Mouse (Mus musculus) forebrain, embryonic 12.5 days (tissue): ENCODE data around the gene Hyal1. TPM values are rescaled to one million over a fixed set of nuclear protein-coding genes. Genes with fewer than 3 reads are reported as not detected.
A peak's percentile ranks its signal among the peaks of the same experiment; 100 is the strongest.

Experiments
- ATAC-seq: fragments of 200-750 bp; cut with Nextera tagmentation; 2 replicates; pipeline ENCODE4 v1.8.0; 2017; ENCODE audit warnings: moderate TSS enrichment; ENCODE audit not compliant: low FRiP score
- H3K27ac ChIP-seq: fragments of 300-500 bp; sonication (generic); 2 replicates; pipeline ENCODE4 v1.5.1; 2016; ENCODE audit warnings: mild to moderate bottlenecking
- H3K27me3 ChIP-seq: fragments of 300-500 bp; sonication (generic); 2 replicates; pipeline ENCODE4 v1.6.1; 2016; ENCODE audit warnings: mild to moderate bottlenecking
- H3K36me3 ChIP-seq: fragments of 300-500 bp; sonication (generic); replicated peaks from 2 replicates; pipeline ENCODE4 v1.6.1; 2016; ENCODE audit warnings: mild to moderate bottlenecking
- H3K4me1 ChIP-seq: fragments of 300-500 bp; sonication (generic); 2 replicates; pipeline ENCODE4 v1.6.1; 2016
- H3K4me2 ChIP-seq: fragments of 300-500 bp; sonication (generic); 2 replicates; pipeline ENCODE4 v1.6.1; 2016; ENCODE audit warnings: mild to moderate bottlenecking, moderate library complexity
- H3K4me3 ChIP-seq: fragments of 300-500 bp; sonication (generic); replicated peaks from 2 replicates; pipeline ENCODE4 v1.5.1; 2016; ENCODE audit warnings: mild to moderate bottlenecking
- H3K9ac ChIP-seq: fragments of 300-500 bp; sonication (generic); 2 replicates; pipeline ENCODE4 v1.6.1; 2016; ENCODE audit warnings: mild to moderate bottlenecking
- H3K9me3 ChIP-seq: fragments of 300-500 bp; sonication (generic); 2 replicates; pipeline ENCODE4 v1.6.1; 2016
- WGBS: fragments of 180-500 bp; shearing (Covaris S2); methylation state at CpG from one replicate; pipeline ENCODE4 v1.1.7; 2016; 5-methylcytosine and 5-hydroxymethylcytosine counted together
- polyA plus RNA-seq: library from polyadenylated mRNA; unstranded; fragments of >200 nt; fragmentation: Nextera tagmentation; extraction: Ambion mirVana; gene quantifications from 2 replicates; pipeline ENCODE4 v1.2.1, GENCODE M21; 2016

Hyal1 gene
- polyA plus RNA-seq, 1 experiment from 2014 or later, result 8.4 TPM

DNA sequence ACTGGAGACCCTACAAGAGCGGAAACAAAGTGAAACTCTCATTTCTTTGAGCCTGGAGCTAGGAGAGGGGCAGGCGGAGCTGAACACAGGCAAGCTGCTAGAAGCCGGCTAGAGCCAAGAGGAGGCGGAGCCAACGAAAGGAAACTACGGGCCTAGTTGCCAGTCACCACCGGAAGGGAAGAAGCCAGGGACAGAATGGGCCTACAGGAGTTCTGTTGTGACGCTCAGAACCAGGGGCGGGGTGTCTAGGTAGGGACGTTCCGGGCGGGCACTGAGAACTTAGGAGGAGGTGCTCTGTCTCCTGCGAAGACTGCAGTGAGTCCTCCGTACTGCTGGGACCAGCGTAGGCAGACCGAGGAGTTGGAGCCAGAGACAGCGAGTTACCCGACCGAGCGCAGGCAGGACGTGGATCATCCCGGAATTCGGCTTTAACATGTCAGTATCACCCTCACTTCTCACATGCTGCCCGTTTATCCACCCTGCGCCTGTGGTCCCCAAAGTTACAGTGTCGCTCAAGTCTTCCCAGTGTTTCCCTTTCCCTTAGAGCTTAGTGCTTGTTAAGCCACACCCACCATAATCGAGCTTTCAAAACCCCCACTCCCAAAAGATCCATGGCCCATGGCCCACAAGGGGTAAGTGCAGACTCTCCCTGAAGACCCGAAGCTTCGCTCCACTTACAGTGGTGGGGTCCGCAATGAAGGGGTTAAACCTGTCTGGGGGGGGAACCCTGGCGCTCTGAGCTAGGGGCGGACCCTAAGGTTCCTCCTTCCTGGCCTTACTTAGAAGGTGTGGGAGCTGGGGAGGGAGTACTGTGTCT lies 4.0 kb downstream of the Hyal1 start, which contains the start of gene Hyal3:
Gene Hyal3 (plus strand): TSS at position 318 of the 817 bp plus-strand sequence.
- Histone ChIP-seq H3K9ac (peak within 1 kb of the TSS; percentile 77), H3K27ac (peak within 1 kb of the TSS; percentile 88), H3K4me2 (peak within 1 kb of the TSS; percentile 92), H3K9me3 (no peaks in the 10 kb centered on the region), H3K27me3 (no peaks in the 10 kb centered on the region), H3K4me3 (peak within 1 kb of the TSS; percentile 61), H3K4me1 (peaks cover 49% of the 10 kb centered on the region), H3K36me3 (peaks cover 10% of the 10 kb centered on the region)
- peak; percentile 78 for ATAC-seq
- 1% methylated on average over 32 of the region's 32 CpGs for WGBS

DNA sequence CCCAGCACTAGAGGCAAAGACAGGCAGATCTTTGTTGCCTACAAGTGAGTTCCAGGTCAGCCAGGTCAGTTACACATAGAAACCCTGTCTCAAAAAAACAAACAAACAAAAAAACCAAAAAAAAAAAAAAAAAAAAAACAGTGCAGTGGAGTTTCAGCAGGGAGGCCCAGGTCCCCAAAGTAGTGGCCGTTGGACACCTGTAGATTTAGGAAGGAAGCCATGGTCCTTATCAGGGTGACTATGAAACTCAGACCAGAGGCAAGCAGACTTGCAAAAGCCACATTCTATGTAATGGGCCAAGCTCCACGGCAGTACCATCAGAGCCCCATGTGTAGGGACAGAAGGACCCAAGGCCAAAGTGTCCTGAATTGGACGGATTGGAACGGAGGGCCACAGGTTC lies 4.9 kb downstream of the Hyal1 start:
- H3K9me3 ChIP-seq, result no peaks in the 10 kb centered on the region
- H3K4me3 ChIP-seq, result peak overlapping the region; percentile 61
- peak overlapping the region; percentile 92 for H3K4me2 ChIP-seq
- H3K27me3 ChIP-seq, result no peaks in the 10 kb centered on the region
- H3K27ac ChIP-seq, result no peak overlapping the region
- H3K9ac ChIP-seq, result peak overlapping the region; percentile 77
- 81% methylated on average over 4 of the region's 4 CpGs for WGBS
- H3K36me3 ChIP-seq, result peaks cover 10% of the 10 kb centered on the region
- H3K4me1 ChIP-seq, result peaks cover 42% of the 10 kb centered on the region
- no peak for ATAC-seq

DNA sequence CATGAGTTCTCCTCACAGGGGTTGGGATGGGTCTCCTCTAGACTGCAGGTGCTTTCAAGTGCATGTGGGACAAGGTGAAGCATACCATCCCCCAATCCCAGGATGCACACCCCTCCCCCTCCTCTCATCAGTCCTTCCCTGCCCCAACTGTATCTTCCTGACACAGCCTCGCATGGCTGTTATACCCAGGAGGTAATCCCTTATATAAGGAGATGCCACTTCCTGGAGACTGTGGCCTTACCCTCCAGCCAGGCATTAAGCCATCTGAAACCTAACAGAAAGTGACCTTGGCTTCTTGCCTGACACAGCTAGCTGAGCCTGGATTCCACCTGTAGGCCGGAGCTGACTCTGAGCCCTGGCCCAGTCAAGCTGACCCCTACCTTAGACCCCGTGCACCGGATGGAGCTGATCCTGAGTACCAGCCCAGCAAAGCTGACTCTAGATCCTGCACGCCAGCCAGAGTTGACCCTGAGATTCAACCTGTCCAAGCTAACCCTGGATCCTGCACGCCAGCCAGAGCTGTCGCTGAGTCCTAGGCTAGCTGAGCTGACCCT lies 5.9 kb downstream of the Hyal1 start:
- H3K27ac ChIP-seq, result no peak overlapping the region
- no peak for ATAC-seq
- H3K9me3 ChIP-seq, result no peaks in the 10 kb centered on the region
- no peaks in the 10 kb centered on the region for H3K27me3 ChIP-seq
- no peak overlapping the region for H3K4me3 ChIP-seq
- WGBS, result 89% methylated on average over 7 of the region's 7 CpGs
- no peak overlapping the region for H3K9ac ChIP-seq
- H3K4me1 ChIP-seq, result peaks cover 32% of the 10 kb centered on the region
- H3K36me3 ChIP-seq, result peaks cover 10% of the 10 kb centered on the region
- H3K4me2 ChIP-seq, result no peak overlapping the region

DNA sequence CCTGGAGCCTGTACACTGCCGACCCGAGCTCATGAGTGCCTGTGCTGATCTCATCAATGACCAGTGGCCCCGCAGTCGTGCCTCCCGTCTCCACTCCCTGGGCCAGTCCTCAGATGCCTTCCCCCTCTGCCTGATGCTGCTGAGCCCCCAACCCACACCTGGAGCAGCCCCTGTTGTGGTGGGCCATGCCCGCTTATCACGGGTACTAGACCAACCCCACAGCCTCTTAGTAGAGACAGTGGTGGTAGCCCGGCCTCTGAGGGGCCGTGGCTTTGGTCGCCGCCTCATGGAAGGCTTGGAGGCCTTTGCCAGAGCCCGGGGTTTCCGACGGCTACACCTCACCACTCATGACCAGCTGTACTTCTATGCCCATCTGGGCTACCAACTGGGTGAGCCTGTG lies 6.4 kb downstream of the Hyal1 start:
- Histone ChIP-seq H3K27ac (no peak overlapping the region), H3K4me1 (peaks cover 35% of the 10 kb centered on the region)

DNA sequence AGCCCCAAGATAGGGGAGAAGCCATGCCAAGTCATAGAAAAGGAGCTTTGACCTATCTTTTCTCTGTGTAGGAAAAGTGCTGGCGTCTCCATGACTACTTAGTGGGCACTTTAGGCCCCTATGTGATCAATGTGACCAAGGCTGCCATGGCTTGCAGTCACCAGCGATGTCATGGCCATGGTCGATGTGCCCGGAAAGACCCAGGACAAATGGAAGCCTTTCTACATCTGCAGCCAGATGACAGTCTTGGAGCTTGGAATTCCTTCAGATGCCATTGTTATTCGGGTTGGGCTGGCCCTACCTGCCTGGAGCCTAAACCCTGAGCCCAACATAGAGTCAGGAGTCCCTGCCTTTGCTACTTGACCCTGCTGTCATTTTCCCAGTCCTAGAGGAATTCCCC lies 9.8 kb downstream of the Hyal1 start:
- H3K4me3 ChIP-seq, result no peak overlapping the region
- no peak overlapping the region for H3K27ac ChIP-seq
- H3K4me2 ChIP-seq, result no peak overlapping the region; the same call in 1 of the 2 replicates
- peaks cover 28% of the 10 kb centered on the region for H3K36me3 ChIP-seq
- no peak overlapping the region for H3K9ac ChIP-seq
- 92% methylated on average over 5 of the region's 5 CpGs for WGBS
- H3K4me1 ChIP-seq, result peaks cover 21% of the 10 kb centered on the region
- no peaks in the 10 kb centered on the region for H3K9me3 ChIP-seq
- no peaks in the 10 kb centered on the region for H3K27me3 ChIP-seq
- ATAC-seq, result no peak

More for the DNA sequence above, 6.4 kb downstream of the Hyal1 start:
- H3K4me2 ChIP-seq, result no peak overlapping the region
- no peaks in the 10 kb centered on the region for H3K27me3 ChIP-seq
- ATAC-seq, result no peak
- H3K9me3 ChIP-seq, result no peaks in the 10 kb centered on the region
- H3K4me3 ChIP-seq, result no peak overlapping the region
- WGBS, result 85% methylated on average over 14 of the region's 14 CpGs
- H3K9ac ChIP-seq, result no peak overlapping the region
- peaks cover 10% of the 10 kb centered on the region for H3K36me3 ChIP-seq

DNA sequence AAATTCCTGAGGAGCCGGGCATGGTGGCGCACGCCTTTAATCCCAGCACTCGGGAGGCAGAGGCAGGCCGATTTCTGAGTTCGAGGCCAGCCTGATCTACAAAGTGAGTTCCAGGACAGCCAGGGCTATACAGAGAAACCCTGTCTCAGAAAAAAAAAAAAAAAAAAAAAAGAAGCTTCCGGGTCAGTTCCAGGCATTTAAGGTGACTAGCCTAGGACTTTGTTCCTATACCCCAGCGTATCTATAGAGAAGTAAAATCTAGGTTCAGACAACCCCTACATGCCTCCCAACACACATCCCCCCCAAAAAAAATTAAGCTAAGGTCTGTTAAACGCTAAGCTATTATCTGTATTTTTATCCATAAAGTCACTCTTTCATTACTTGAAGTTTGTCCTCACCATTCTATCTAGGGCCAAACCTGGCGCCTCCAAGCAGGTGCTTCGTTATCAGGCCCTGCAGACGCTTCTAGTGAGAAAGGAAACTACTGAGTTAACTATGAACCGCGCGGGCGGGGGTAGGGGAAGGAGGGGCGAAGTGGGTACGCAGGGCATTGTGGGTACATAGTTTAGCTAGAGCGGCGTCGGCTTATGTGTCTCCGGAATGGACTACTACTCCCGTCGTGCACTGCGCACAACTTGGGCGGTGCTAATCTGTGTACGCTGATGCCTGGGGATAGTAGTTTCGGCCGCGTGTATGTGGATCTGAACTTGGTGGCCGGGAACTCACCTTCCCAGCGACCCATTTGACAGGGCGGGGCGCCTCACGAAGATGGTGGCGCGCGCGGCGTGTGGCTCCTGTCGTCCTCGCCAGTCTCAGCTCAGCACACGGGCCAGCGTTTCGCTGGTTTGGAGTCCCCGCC lies 10.5 kb downstream of the Hyal1 start, which contains the start of gene Ifrd2:
Gene Ifrd2 (plus strand): TSS at position 669 of the 859 bp plus-strand sequence.
- peak within 1 kb of the TSS; percentile 78 for H3K4me3 ChIP-seq
- WGBS, result 15% methylated on average over 46 of the region's 46 CpGs
- peak; percentile 97 for ATAC-seq
- no peaks in the 10 kb centered on the region for H3K9me3 ChIP-seq
- H3K4me2 ChIP-seq, result peak within 1 kb of the TSS; percentile 85
- no peaks in the 10 kb centered on the region for H3K27me3 ChIP-seq
- peaks cover 14% of the 10 kb centered on the region for H3K4me1 ChIP-seq
- no peak within 1 kb of the TSS for H3K27ac ChIP-seq
- peak within 1 kb of the TSS; percentile 66 for H3K9ac ChIP-seq
- H3K36me3 ChIP-seq, result peaks cover 35% of the 10 kb centered on the region

DNA sequence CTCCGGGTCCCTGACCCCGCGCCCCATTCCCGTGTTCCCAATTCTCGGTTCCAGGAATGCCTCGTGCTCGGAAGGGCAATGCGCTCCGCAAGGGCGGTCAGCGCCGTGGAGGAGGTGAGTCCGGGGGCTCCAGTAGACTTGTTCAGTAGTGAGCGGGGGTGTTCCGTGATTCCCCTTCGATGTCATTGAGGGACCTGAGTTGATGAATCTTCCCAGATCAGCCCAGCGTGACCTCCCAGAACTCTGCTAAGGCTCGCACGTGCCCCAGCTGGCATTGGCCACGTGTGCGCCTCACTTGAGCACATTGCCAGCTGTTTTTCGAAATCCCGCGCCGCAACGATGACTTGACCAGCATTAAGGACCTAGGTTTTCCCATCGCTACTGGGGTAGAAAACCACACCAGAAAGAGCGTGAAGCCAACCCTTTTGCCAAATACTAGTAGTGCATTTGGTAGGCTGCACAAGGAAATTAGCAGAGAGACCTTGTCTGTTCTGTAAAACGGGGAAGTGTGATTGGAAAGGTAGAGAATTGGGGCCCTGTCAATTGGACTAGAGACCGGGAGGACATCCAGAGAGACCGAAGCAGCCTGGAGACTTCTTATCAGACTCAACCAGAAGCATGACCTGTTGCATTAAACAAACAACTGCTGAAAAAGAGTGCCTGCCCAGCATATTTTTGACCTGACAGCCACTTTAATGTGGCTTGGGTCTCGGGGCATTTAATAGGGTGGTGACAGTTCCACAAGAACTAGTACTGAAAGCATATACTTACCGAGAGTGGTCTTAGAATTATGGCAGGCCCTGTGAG lies 11.3 kb downstream of the Hyal1 start:
- H3K27me3 ChIP-seq, result no peaks in the 10 kb centered on the region
- WGBS, result 7% methylated on average over 33 of the region's 33 CpGs
- peaks cover 42% of the 10 kb centered on the region for H3K36me3 ChIP-seq
- no peak overlapping the region for H3K27ac ChIP-seq
- H3K4me1 ChIP-seq, result peaks cover 11% of the 10 kb centered on the region
- no peaks in the 10 kb centered on the region for H3K9me3 ChIP-seq
- H3K9ac ChIP-seq, result peak overlapping the region; percentile 66
- H3K4me2 ChIP-seq, result peak overlapping the region; percentile 85
- H3K4me3 ChIP-seq, result peak overlapping the region; percentile 78
- ATAC-seq, result no peak

DNA sequence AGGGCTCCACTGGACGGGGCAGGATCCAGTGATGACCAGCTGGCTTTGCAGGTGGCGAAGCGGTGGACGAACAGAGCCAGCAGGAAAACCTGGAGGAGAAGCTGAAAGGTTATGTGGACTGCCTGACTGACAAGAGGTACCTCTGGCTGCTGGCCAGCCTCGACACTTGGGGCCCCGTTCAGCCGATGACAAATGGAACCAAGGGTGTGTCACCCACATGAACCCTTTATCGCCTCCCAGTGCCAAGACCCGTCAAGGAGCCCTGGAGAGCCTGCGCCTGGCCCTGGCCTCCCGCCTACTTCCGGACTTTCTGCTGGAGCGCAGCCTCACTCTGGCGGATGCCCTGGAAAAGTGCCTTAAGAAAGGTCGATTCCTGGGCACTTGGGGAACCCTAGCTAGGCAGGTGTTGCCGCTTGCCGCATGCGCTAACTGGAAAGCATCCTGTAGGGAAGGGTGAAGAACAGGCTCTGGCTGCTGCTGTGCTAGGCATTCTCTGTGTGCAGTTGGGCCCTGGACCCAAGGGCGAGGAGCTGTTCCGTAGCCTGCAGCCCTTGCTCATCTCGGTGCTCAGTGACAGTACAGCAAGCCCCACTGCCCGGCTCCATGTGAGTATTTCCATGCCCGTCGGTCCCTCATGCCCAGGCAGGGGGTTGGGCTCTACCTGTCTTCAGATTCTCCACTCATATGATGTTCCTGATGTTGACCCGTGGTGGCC lies 13.5 kb downstream of the Hyal1 start:
- no peak overlapping the region for H3K9ac ChIP-seq
- no peak overlapping the region for H3K4me3 ChIP-seq
- WGBS, result 93% methylated on average over 25 of the region's 25 CpGs
- H3K4me2 ChIP-seq, result no peak overlapping the region
- H3K27me3 ChIP-seq, result no peaks in the 10 kb centered on the region
- no peaks in the 10 kb centered on the region for H3K9me3 ChIP-seq
- no peak overlapping the region for H3K27ac ChIP-seq
- peaks cover 11% of the 10 kb centered on the region for H3K4me1 ChIP-seq
- peaks cover 46% of the 10 kb centered on the region for H3K36me3 ChIP-seq
- no peak for ATAC-seq

DNA sequence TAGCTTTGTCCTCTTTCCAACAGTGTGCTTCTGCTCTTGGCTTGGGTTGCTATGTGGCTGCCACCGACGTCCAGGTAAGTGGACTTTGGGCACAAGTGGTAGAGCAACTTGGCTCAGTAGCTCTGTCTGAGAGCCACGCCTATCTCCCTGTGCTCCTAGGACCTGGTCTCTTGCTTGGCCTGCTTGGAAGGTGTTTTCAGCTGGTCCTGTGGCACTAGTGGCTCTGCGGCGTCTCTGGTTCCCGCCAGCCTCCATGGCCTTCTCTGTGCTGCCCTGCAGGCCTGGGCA lies 14.0 kb downstream of the Hyal1 start:
- Histone ChIP-seq H3K36me3 (peaks cover 46% of the 10 kb centered on the region), H3K9me3 (no peaks in the 10 kb centered on the region), H3K4me3 (no peak overlapping the region), H3K27me3 (no peaks in the 10 kb centered on the region), H3K27ac (no peak overlapping the region), H3K4me1 (peaks cover 11% of the 10 kb centered on the region), H3K4me2 (no peak overlapping the region), H3K9ac (no peak overlapping the region)
- ATAC-seq, result no peak
- 96% methylated on average over 6 of the region's 6 CpGs for WGBS

DNA sequence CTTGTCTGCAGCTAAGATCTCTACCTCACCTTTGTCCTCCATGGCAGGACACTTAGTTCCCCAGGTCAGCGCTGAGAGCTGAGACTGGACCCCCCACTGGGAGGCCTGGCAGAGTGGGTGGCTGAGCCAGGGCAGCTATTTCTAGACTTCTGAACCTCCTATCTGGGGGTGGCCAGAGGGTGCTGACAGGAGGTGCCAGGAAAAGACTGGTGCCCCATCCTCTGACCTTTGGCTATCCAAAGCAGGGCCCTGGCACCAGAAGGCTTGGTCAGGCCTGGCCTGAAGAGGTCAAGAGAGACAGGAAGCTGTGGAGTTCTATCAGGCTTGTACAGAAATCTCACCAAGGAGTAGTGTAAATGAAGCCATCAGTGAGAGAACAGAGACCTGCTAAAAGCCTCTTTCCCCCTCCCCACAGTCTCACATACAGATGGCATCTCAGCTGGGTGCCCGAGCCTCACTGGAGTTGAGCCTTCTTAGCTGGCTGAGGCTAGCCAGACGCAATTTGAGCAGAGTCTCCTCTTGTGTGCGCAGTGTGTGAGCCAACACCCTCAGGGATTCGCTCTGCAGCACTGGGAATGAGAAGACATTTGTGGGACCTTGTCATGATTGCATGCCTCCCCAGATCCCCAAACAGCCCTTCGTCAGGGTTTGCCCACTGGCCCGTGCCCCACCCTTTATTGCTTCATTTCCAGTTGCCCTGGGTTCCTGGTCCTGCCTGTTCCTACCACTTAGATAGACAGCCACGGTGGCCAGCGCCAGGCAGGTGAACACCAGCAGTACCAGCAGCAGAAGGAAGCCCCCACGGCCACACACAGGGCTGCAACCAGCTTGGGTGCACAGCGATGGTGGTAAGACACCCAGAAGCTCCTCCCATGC lies 16.6 kb downstream of the Hyal1 start:
- Histone ChIP-seq H3K9ac (no peak overlapping the region), H3K27me3 (no peaks in the 10 kb centered on the region), H3K4me1 (peaks cover 7% of the 10 kb centered on the region), H3K4me3 (no peak overlapping the region), H3K4me2 (no peak overlapping the region), H3K36me3 (peaks cover 46% of the 10 kb centered on the region), H3K9me3 (no peaks in the 10 kb centered on the region), H3K27ac (no peak overlapping the region)
- ATAC-seq, result no peak
- WGBS, result 81% methylated on average over 11 of the region's 11 CpGs
